In genomic region chr16:25411307-25411706, GRCm38 (mm10) we compare ENCODE assay signal across 19 mouse cellular contexts.
"Had no signal": no experiment of that assay in that cellular context is flagged by ENCODE, and none has a peak within 500 bp of the region (broad histone marks: within the 10 kb centered on the region; RNA-seq: fewer than 3 reads in every experiment).

No protein-coding gene starts in this region.

- H3K9ac ChIP-seq: liver, embryonic 12.5 days; liver, embryonic 14.5 days; midbrain, embryonic 12.5 days; neural tube, embryonic 13.5 days; neural tube, embryonic 15.5 days had no signal

- H3K4me3 ChIP-seq: liver, embryonic 12.5 days; midbrain, embryonic 10.5 days; midbrain, embryonic 12.5 days; myocyte; neural tube, embryonic 13.5 days; neural tube, embryonic 15.5 days had no signal

- H3K36me3 ChIP-seq: liver, embryonic 12.5 days; midbrain, embryonic 10.5 days; midbrain, embryonic 12.5 days; neural tube, embryonic 13.5 days; neural tube, embryonic 15.5 days had no signal

- H3K27me3 ChIP-seq: liver, embryonic 12.5 days; midbrain, embryonic 12.5 days; neural tube, embryonic 13.5 days; neural tube, embryonic 15.5 days had no signal

- H3K4me2 ChIP-seq: liver, embryonic 12.5 days; midbrain, embryonic 12.5 days; neural tube, embryonic 13.5 days; neural tube, embryonic 15.5 days had no signal

- H3K9me3 ChIP-seq: liver, embryonic 12.5 days; midbrain, embryonic 10.5 days; midbrain, embryonic 12.5 days; neural tube, embryonic 13.5 days; neural tube, embryonic 15.5 days had no signal

- DNase-seq: lung, postnatal 10 days; lung, postnatal 36 days; midbrain, embryonic 14.5 days; retina, postnatal 1 day; right cerebral cortex, adult 18-20 months; right cerebral cortex, postnatal 25 days; right cerebral cortex, postnatal 4 days; spleen, adult 18-20 months; thymus, adult 18-20 months; thymus, postnatal 14 days; thymus, postnatal 36 days had no signal

- H3K4me1 ChIP-seq: liver, embryonic 12.5 days had no signal

- ATAC-seq: liver, embryonic 12.5 days; midbrain, embryonic 16.5 days had no signal

- H3K27ac ChIP-seq: liver, embryonic 12.5 days; liver, embryonic 14.5 days; midbrain, embryonic 10.5 days; midbrain, embryonic 12.5 days; neural tube, embryonic 13.5 days; neural tube, embryonic 15.5 days had no signal
